Mouse (Mus musculus): ENCODE data around the gene Myo19.

GRCm38 (mm10) chr11:84869537-84870232 lies 10.3 kb upstream of the Myo19 start:
- TF ChIP-seq CTCF (IDR thresholded peaks at IDR 0.05; ENCODE audit: borderline replicate concordance, insufficient read depth, low read length) = no peak
- TF ChIP-seq POLR2A (IDR thresholded peaks at IDR 0.05; ENCODE audit: low read depth, low read length) = peak; percentile 90
